Mouse (Mus musculus) midbrain, embryonic 15.5 days (tissue): ENCODE results near the gene Mrpl2. TPM values are rescaled to one million over a fixed set of nuclear protein-coding genes. Genes with fewer than 3 reads are reported as not detected.

Source experiments
- ATAC-seq: fragments of 200-750 bp; cut with Nextera tagmentation; replicated peaks from 2 replicates; pipeline ENCODE4 v1.8.0; 2017; ENCODE audit warnings: moderate TSS enrichment
- H3K27ac ChIP-seq: fragments of 300-500 bp; sonication (generic); 2 replicates; pipeline ENCODE4 v1.5.1; 2015; ENCODE audit warnings: mild to moderate bottlenecking, inconsistent platforms
- H3K27me3 ChIP-seq: fragments of 300-500 bp; sonication (generic); replicated peaks from 2 replicates; pipeline ENCODE4 v1.6.1; 2015; ENCODE audit warnings: inconsistent platforms
- H3K36me3 ChIP-seq: fragments of 300-500 bp; sonication (generic); replicated peaks from 2 replicates; pipeline ENCODE4 v1.6.1; 2015; ENCODE audit warnings: inconsistent platforms
- H3K4me1 ChIP-seq: fragments of 300-500 bp; sonication (generic); 2 replicates; pipeline ENCODE4 v1.6.1; 2015; ENCODE audit warnings: inconsistent platforms
- H3K4me2 ChIP-seq: fragments of 300-500 bp; sonication (generic); 2 replicates; pipeline ENCODE4 v1.6.1; 2015; ENCODE audit warnings: inconsistent platforms, mild to moderate bottlenecking, moderate library complexity
- H3K4me3 ChIP-seq: fragments of 300-500 bp; sonication (generic); 2 replicates; pipeline ENCODE4 v1.5.1; 2015; ENCODE audit warnings: mild to moderate bottlenecking, inconsistent platforms
- H3K9ac ChIP-seq: fragments of 300-500 bp; sonication (generic); 2 replicates; pipeline ENCODE4 v1.6.1; 2015; ENCODE audit warnings: mild to moderate bottlenecking, inconsistent platforms
- H3K9me3 ChIP-seq: fragments of 300-500 bp; sonication (generic); 2 replicates; pipeline ENCODE4 v1.6.1; 2016; ENCODE audit warnings: inconsistent platforms
- WGBS: fragments of 180-500 bp; shearing (Covaris S2); methylation state at CpG from one replicate; pipeline ENCODE4 v1.1.7; 2015; ENCODE audit warnings: mixed read lengths; 5-methylcytosine and 5-hydroxymethylcytosine counted together
- polyA plus RNA-seq: library from polyadenylated mRNA; unstranded; fragments of >200 nt; fragmentation: Nextera tagmentation; extraction: Ambion mirVana; gene quantifications from 2 replicates; pipeline ENCODE4 v1.2.1, GENCODE M21; 2015

Mrpl2 gene
- polyA plus RNA-seq, 1 experiment from 2014 or later = 74.5 TPM

- Histone ChIP-seq H3K36me3 (no peaks in the 10 kb centered on the region), H3K27ac (no peak overlapping the region), H3K27me3 (no peaks in the 10 kb centered on the region), H3K9me3 (no peaks in the 10 kb centered on the region), H3K4me3 (no peak overlapping the region), H3K9ac (no peak overlapping the region), H3K4me1 (peaks cover 12% of the 10 kb centered on the region), H3K4me2 (no peak overlapping the region)
- WGBS = 51% methylated on average over 3 of the region's 3 CpGs
- no peak for ATAC-seq
Observed at GRCm38 (mm10) chr17:46613229-46613628, 32.8 kb upstream of the Mrpl2 start.

- H3K4me1 ChIP-seq = peaks cover 40% of the 10 kb centered on the region
- no peak for ATAC-seq
- no peak overlapping the region for H3K4me3 ChIP-seq
- 71% methylated on average over 12 of the region's 12 CpGs for WGBS
- no peak overlapping the region for H3K27ac ChIP-seq
- no peak overlapping the region for H3K4me2 ChIP-seq
- H3K9me3 ChIP-seq = no peaks in the 10 kb centered on the region
- no peaks in the 10 kb centered on the region for H3K36me3 ChIP-seq
- no peak overlapping the region for H3K9ac ChIP-seq
- H3K27me3 ChIP-seq = no peaks in the 10 kb centered on the region
Observed at GRCm38 (mm10) chr17:46617799-46618198, 28.2 kb upstream of the Mrpl2 start.

- ATAC-seq = no peak
- Histone ChIP-seq H3K27ac (peak overlapping the region; percentile 77), H3K9ac (peak overlapping the region; percentile 33; the same call in 1 of the 2 replicates), H3K4me2 (peak overlapping the region; percentile 35), H3K4me3 (no peak overlapping the region), H3K4me1 (peaks cover 39% of the 10 kb centered on the region), H3K36me3 (no peaks in the 10 kb centered on the region), H3K27me3 (no peaks in the 10 kb centered on the region), H3K9me3 (no peaks in the 10 kb centered on the region)
- 16% methylated on average over 6 of the region's 6 CpGs for WGBS
Observed at GRCm38 (mm10) chr17:46618394-46618768, 27.6 kb upstream of the Mrpl2 start.

GRCm38 (mm10) chr17:46618769-46619682, 27.0 kb upstream of the Mrpl2 start:
- peak overlapping the region; percentile 77 for H3K27ac ChIP-seq
- ATAC-seq = 0 out of 2 replicates have a peak, but pooled peaks have one; percentile 10
- H3K9ac ChIP-seq = peak overlapping the region; percentile 33
- H3K9me3 ChIP-seq = no peaks in the 10 kb centered on the region
- 7% methylated on average over 27 of the region's 27 CpGs for WGBS
- H3K36me3 ChIP-seq = no peaks in the 10 kb centered on the region
- no peak overlapping the region for H3K4me3 ChIP-seq
- H3K4me1 ChIP-seq = peaks cover 45% of the 10 kb centered on the region
- no peaks in the 10 kb centered on the region for H3K27me3 ChIP-seq
- peak overlapping the region; percentile 35 for H3K4me2 ChIP-seq

GRCm38 (mm10) chr17:46619683-46620357, 26.2 kb upstream of the Mrpl2 start:
- Histone ChIP-seq H3K4me2 (peak overlapping the region; percentile 35), H3K9ac (peak overlapping the region; percentile 33), H3K9me3 (no peaks in the 10 kb centered on the region), H3K4me1 (peaks cover 53% of the 10 kb centered on the region), H3K27me3 (no peaks in the 10 kb centered on the region), H3K36me3 (no peaks in the 10 kb centered on the region), H3K27ac (peak overlapping the region; percentile 77), H3K4me3 (no peak overlapping the region)
- no peak for ATAC-seq
- WGBS = 37% methylated on average over 16 of the region's 16 CpGs

GRCm38 (mm10) chr17:46621324-46621723, 24.7 kb upstream of the Mrpl2 start:
- H3K27me3 ChIP-seq = no peaks in the 10 kb centered on the region
- H3K4me1 ChIP-seq = peaks cover 58% of the 10 kb centered on the region
- WGBS = 72% methylated on average over 15 of the region's 15 CpGs
- H3K27ac ChIP-seq = 0 out of 2 replicates have a peak overlapping the region, but pooled peaks have one; percentile 14
- no peak overlapping the region for H3K4me2 ChIP-seq
- ATAC-seq = no peak
- H3K9ac ChIP-seq = no peak overlapping the region
- no peaks in the 10 kb centered on the region for H3K36me3 ChIP-seq
- H3K9me3 ChIP-seq = no peaks in the 10 kb centered on the region
- H3K4me3 ChIP-seq = no peak overlapping the region

GRCm38 (mm10) chr17:46622269-46622668, 23.8 kb upstream of the Mrpl2 start:
- H3K4me1 ChIP-seq = peaks cover 68% of the 10 kb centered on the region
- H3K9ac ChIP-seq = no peak overlapping the region
- no peaks in the 10 kb centered on the region for H3K9me3 ChIP-seq
- no peak overlapping the region for H3K27ac ChIP-seq
- no peak overlapping the region for H3K4me2 ChIP-seq
- no peak for ATAC-seq
- WGBS = 84% methylated on average over 11 of the region's 11 CpGs
- no peak overlapping the region for H3K4me3 ChIP-seq
- H3K27me3 ChIP-seq = no peaks in the 10 kb centered on the region
- no peaks in the 10 kb centered on the region for H3K36me3 ChIP-seq

- H3K4me1 ChIP-seq = peaks cover 64% of the 10 kb centered on the region
Observed at GRCm38 (mm10) chr17:46623819-46624557, 22.0 kb upstream of the Mrpl2 start.

GRCm38 (mm10) chr17:46624598-46624997, 21.4 kb upstream of the Mrpl2 start:
- ATAC-seq = no peak
- no peaks in the 10 kb centered on the region for H3K9me3 ChIP-seq
- no peak overlapping the region for H3K4me2 ChIP-seq
- no peaks in the 10 kb centered on the region for H3K36me3 ChIP-seq
- no peaks in the 10 kb centered on the region for H3K27me3 ChIP-seq
- H3K4me1 ChIP-seq = peaks cover 59% of the 10 kb centered on the region
- 0 out of 2 replicates have a peak overlapping the region, but pooled peaks have one; percentile 27 for H3K27ac ChIP-seq
- H3K9ac ChIP-seq = peak overlapping the region; percentile 20; the same call in 1 of the 2 replicates
- no peak overlapping the region for H3K4me3 ChIP-seq
- 69% methylated on average over 12 of the region's 12 CpGs for WGBS

More at GRCm38 (mm10) chr17:46623819-46624557, 22.0 kb upstream of the Mrpl2 start:
- Histone ChIP-seq H3K4me3 (no peak overlapping the region), H3K9me3 (no peaks in the 10 kb centered on the region), H3K9ac (peak overlapping the region; percentile 20; the same call in 1 of the 2 replicates), H3K4me2 (no peak overlapping the region), H3K27ac (0 out of 2 replicates have a peak overlapping the region, but pooled peaks have one; percentile 27), H3K36me3 (no peaks in the 10 kb centered on the region), H3K27me3 (no peaks in the 10 kb centered on the region)
- WGBS = 36% methylated on average over 10 of the region's 10 CpGs
- ATAC-seq = no peak

GRCm38 (mm10) chr17:46627409-46627808, 18.6 kb upstream of the Mrpl2 start:
- Histone ChIP-seq H3K27me3 (no peaks in the 10 kb centered on the region), H3K9ac (peak overlapping the region; percentile 90; the same call in 1 of the 2 replicates), H3K9me3 (no peaks in the 10 kb centered on the region), H3K4me2 (peak overlapping the region; percentile 72), H3K4me3 (peak overlapping the region; percentile 70), H3K36me3 (peaks cover 13% of the 10 kb centered on the region), H3K4me1 (peaks cover 48% of the 10 kb centered on the region), H3K27ac (no peak overlapping the region)
- no peak for ATAC-seq
- WGBS = 70% methylated on average over 6 of the region's 6 CpGs

- H3K4me3 ChIP-seq = peak overlapping the region; percentile 70
- H3K9me3 ChIP-seq = no peaks in the 10 kb centered on the region
- under 1% methylated on average over 13 of the region's 13 CpGs for WGBS
- H3K27me3 ChIP-seq = no peaks in the 10 kb centered on the region
- peak; percentile 22 for ATAC-seq
- H3K4me1 ChIP-seq = peaks cover 47% of the 10 kb centered on the region
- peak overlapping the region; percentile 87 for H3K27ac ChIP-seq
- H3K9ac ChIP-seq = peak overlapping the region; percentile 90
- H3K4me2 ChIP-seq = peak overlapping the region; percentile 72
- H3K36me3 ChIP-seq = peaks cover 17% of the 10 kb centered on the region
Observed at GRCm38 (mm10) chr17:46628471-46628790, 17.6 kb upstream of the Mrpl2 start.
